Mouse (Mus musculus) hindbrain, embryonic 16.5 days (tissue): ENCODE data around the gene Cep41. TPM values are rescaled to one million over a fixed set of nuclear protein-coding genes. Genes with fewer than 3 reads are reported as not detected.

ENCODE experiments used
- ATAC-seq: fragments of 200-750 bp; cut with Nextera tagmentation; 2 replicates; pipeline ENCODE4 v1.8.0; 2017; ENCODE audit warnings: moderate TSS enrichment, moderate library complexity
- H3K27ac ChIP-seq: fragments of 300-500 bp; sonication (generic); 2 replicates; pipeline ENCODE4 v1.5.1; 2014; ENCODE audit warnings: low read depth, mild to moderate bottlenecking, control low read depth, low read length, moderate library complexity
- H3K27me3 ChIP-seq: fragments of 300-500 bp; sonication (generic); replicated peaks from 2 replicates; pipeline ENCODE4 v1.6.1; 2014; ENCODE audit warnings: low read length; ENCODE audit not compliant: control insufficient read depth, insufficient read depth
- H3K36me3 ChIP-seq: fragments of 300-500 bp; sonication (generic); 2 replicates; pipeline ENCODE4 v1.6.1; 2014; ENCODE audit warnings: mild to moderate bottlenecking, low read length, moderate library complexity, mixed read lengths; ENCODE audit not compliant: control insufficient read depth, insufficient read depth
- H3K4me1 ChIP-seq: fragments of 300-500 bp; sonication (generic); 2 replicates; pipeline ENCODE4 v1.6.1; 2014; ENCODE audit warnings: low read depth, low read length; ENCODE audit not compliant: control insufficient read depth, insufficient read depth
- H3K4me2 ChIP-seq: fragments of 300-500 bp; sonication (generic); 2 replicates; pipeline ENCODE4 v1.6.1; 2014; ENCODE audit warnings: mild to moderate bottlenecking, low read length, control low read depth, moderate library complexity
- H3K4me3 ChIP-seq: fragments of 300-500 bp; sonication (generic); 2 replicates; pipeline ENCODE4 v1.5.1; 2014; ENCODE audit warnings: mild to moderate bottlenecking, low read length, control low read depth, moderate library complexity
- H3K9ac ChIP-seq: fragments of 300-500 bp; sonication (generic); 2 replicates; pipeline ENCODE4 v1.6.1; 2014; ENCODE audit warnings: low read depth, mild to moderate bottlenecking, control low read depth, low read length, moderate library complexity
- H3K9me3 ChIP-seq: fragments of 300-500 bp; sonication (generic); 2 replicates; pipeline ENCODE4 v1.6.1; 2014; ENCODE audit warnings: mild to moderate bottlenecking, low read length, moderate library complexity; ENCODE audit not compliant: control insufficient read depth
- WGBS: fragments of 180-500 bp; shearing (Covaris S2); extraction: QIAGEN DNeasy Blood & Tissue Kit; methylation state at CpG from one replicate; pipeline ENCODE4 v1.1.7; 2014; 5-methylcytosine and 5-hydroxymethylcytosine counted together
- polyA plus RNA-seq: library from polyadenylated mRNA; unstranded; fragments of >200 nt; fragmentation: Nextera tagmentation; extraction: Ambion mirVana; gene quantifications from 2 replicates; pipeline ENCODE4 v1.2.1, GENCODE M21; 2015

Gene Cep41
- polyA plus RNA-seq: 10.4 and 14.1 TPM in 2 replicates

DNA sequence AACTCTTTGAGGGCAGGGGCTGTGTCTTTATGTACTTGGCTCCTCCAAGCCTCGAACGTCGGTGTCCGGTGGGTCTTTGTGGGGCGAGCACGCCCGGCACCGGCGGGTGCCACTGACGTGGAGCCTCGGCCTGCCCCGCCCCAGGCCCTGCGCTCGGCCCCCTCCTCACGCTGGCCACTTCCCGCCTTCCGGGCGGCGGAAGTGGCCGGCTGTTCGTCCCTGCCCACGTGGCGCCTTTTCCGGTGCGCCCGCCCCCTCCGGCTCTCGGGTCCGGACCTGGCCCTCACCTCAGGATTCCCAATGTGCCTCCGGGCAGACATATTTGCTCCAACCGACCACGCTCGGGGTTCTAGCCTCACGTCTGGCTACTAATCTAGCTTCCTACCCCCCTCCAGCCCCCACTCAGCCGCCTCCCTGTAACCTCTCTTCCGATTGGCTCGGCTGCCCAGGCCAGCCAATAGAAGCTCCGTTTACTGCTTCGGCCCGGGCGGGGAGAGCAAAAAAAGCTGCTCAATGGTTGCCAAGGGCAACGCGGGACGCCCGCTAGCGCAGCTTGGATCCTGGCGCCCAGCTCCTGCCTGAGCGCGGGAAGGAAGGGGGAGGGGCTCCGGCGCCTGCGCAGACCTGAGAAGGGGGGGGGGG lies at the start of gene Cep41:
Cep41 (minus strand) TSS at position 400 of the 642 bp plus-strand sequence.
- H3K9ac ChIP-seq: peak within 1 kb of the TSS; percentile 78
- peak within 1 kb of the TSS; percentile 65 for H3K4me3 ChIP-seq
- peak within 1 kb of the TSS; percentile 93 for H3K27ac ChIP-seq
- under 1% methylated on average over 51 of the region's 52 CpGs for WGBS
- peak within 1 kb of the TSS; percentile 75 for H3K4me2 ChIP-seq
- ATAC-seq: peak; percentile 98
- H3K9me3 ChIP-seq: no peaks in the 10 kb centered on the region
- peaks cover 8% of the 10 kb centered on the region; the same call in 1 of the 2 replicates for H3K4me1 ChIP-seq
- H3K36me3 ChIP-seq: no peaks in the 10 kb centered on the region
- no peaks in the 10 kb centered on the region for H3K27me3 ChIP-seq

DNA sequence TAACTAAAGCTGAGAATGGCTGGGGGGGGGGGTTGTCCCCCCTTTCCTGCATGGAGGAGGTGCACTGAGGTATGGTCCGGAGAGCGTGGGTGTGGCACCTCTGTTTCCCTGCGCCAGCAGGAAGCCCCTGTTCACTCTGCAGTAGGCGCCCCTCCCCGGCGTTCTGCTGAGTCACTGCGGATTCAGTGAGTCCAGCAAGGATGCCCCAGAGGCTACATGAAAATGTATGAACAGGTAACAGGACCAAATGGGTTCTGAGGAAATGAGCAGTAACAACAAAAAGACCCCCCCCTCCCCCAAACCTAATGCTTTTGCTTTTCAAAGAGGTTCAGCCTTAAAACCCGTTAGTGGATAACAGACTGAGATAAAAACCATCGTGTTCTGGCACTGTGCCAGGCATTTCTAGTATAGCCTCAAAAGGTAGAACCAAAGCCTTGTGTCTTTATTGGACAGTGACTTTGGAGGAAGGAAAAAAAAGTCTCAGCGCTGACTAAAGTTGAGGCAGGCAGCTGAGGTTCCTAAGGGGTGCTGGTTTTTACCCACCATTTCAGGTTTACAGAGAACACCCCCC lies 45.7 kb upstream of the Cep41 start:
- Histone ChIP-seq H3K36me3 (peaks cover 18% of the 10 kb centered on the region), H3K4me1 (peaks cover 4% of the 10 kb centered on the region; the same call in 1 of the 2 replicates), H3K9me3 (peaks cover 34% of the 10 kb centered on the region), H3K27me3 (no peaks in the 10 kb centered on the region), H3K4me2 (peak overlapping the region; percentile 59), H3K27ac (no peak overlapping the region), H3K9ac (peak overlapping the region; percentile 5; the same call in 1 of the 2 replicates), H3K4me3 (peak overlapping the region; percentile 63)
- no peak for ATAC-seq
- 57% methylated on average over 10 of the region's 10 CpGs for WGBS

DNA sequence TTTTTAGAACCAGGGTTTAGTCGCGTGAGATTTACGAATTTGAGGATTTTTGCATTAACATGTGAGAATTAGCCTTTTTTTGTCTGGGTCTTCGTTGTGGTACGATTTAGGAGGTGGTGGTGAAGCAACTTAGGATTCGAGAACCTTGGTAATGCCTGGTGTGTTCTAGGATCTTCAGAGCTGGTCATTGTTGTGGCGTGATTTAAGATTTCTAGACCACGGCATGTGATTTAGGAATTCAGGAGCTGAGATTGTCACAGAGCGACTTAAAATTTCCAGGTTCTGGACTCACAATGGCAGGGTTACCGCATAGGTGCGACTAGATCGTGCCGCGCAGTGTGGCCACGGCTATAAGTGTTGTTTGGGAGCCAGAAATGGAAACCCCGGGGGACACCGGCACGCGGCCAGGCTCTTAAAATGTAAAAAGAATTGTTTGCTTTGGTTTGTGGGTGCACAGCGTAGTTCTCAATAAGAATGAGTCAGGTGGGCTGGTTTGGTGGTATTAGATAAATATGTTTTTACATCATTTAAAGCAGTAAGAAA lies 45.0 kb upstream of the Cep41 start:
- H3K27me3 ChIP-seq: no peaks in the 10 kb centered on the region
- ATAC-seq: no peak
- peak overlapping the region; percentile 63 for H3K4me3 ChIP-seq
- H3K9ac ChIP-seq: peak overlapping the region; percentile 78
- H3K4me1 ChIP-seq: peaks cover 4% of the 10 kb centered on the region; the same call in 1 of the 2 replicates
- 49% methylated on average over 20 of the region's 20 CpGs for WGBS
- peaks cover 13% of the 10 kb centered on the region for H3K36me3 ChIP-seq
- H3K9me3 ChIP-seq: peaks cover 34% of the 10 kb centered on the region
- peak overlapping the region; percentile 59 for H3K4me2 ChIP-seq
- H3K27ac ChIP-seq: peak overlapping the region; percentile 90

DNA sequence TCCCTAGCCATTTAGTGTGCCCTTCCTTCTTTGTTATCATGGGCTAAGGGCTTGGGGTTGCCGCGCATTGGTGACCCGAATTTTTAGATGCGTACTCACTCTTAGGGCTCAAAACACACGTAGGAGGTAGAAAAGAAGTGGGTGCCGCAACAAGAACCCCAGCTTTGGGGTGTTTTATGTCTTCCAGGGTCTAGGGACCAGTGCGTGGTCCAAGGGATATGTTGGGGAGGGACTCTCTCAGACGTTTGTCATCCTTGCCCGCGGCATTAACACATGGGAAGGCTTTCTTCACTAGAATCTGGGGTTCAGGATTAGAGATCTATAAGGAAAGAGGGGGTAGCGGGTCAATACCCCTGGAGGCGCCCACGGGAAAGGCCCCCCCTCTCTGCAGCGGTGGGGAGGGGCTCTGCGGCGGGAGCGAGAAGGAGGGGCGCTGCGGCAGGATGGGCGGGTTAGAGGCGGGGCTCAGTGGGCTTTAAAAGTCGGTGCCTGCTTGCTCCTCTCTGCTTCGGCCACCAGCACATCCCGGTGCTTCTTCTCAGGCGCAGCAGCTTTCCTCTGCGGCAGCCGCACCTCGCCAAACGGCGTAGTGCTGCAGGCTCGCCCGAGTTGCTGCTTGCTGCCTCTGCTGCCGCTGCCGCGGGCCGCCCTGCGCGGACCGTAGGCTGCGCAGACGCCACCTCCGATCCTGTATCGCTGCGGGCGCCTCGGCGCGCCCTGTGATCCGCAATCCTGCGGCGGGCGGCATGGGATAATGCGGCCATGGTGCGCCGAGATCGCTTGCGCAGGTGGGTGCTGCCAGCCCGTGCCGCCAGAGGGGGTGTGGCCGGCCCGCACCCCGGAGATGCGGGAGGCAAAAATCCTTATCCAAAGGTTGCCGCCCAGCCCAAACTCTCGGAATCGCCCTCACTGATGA lies 44.3 kb upstream of the Cep41 start:
- no peaks in the 10 kb centered on the region for H3K27me3 ChIP-seq
- H3K9ac ChIP-seq: peak overlapping the region; percentile 78
- H3K4me2 ChIP-seq: peak overlapping the region; percentile 59
- peak overlapping the region; percentile 63 for H3K4me3 ChIP-seq
- peaks cover 4% of the 10 kb centered on the region; the same call in 1 of the 2 replicates for H3K4me1 ChIP-seq
- ATAC-seq: peak; percentile 88
- 47% methylated on average over 64 of the region's 66 CpGs for WGBS
- H3K36me3 ChIP-seq: peaks cover 5% of the 10 kb centered on the region
- peak overlapping the region; percentile 90 for H3K27ac ChIP-seq
- H3K9me3 ChIP-seq: peaks cover 34% of the 10 kb centered on the region

DNA sequence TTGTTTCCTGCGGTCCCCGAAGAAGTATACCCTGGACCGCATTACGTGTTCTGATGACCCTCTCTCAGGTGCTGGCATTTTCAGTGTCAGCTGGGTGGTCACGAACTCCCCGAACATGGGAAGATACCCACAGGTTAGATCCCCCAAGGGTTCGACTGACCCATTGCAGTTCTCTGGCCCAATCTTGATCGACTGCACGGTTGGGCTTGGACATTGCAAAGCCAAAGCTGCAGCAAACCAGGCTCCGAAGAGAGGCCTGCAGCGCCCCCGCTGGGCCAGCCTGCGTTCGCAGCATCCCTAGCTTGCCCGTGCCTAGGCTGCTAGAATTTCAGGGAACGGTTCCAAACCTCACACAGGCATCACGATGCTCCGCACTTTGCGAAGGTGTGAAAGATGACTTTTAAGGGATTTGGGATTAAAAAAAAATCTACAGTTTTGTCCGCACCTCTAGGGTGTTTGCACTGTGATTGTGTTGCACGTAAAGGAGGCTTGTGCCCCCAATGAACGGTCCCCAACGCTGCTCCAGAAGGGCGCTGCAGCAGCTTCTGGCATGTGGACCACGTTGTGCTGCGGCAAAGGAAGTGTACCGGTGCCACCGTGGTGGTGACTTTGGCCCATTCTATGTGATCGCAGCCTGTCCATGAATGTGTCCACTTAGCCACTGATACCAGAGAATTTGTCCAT lies 43.5 kb upstream of the Cep41 start:
- Histone ChIP-seq H3K4me1 (peaks cover 4% of the 10 kb centered on the region; the same call in 1 of the 2 replicates), H3K9ac (peak overlapping the region; percentile 68), H3K27ac (peak overlapping the region; percentile 72), H3K4me3 (peak overlapping the region; percentile 63), H3K9me3 (peaks cover 34% of the 10 kb centered on the region), H3K27me3 (no peaks in the 10 kb centered on the region), H3K36me3 (no peaks in the 10 kb centered on the region), H3K4me2 (peak overlapping the region; percentile 59)
- peak; percentile 87 for ATAC-seq
- WGBS: 54% methylated on average over 29 of the region's 29 CpGs

DNA sequence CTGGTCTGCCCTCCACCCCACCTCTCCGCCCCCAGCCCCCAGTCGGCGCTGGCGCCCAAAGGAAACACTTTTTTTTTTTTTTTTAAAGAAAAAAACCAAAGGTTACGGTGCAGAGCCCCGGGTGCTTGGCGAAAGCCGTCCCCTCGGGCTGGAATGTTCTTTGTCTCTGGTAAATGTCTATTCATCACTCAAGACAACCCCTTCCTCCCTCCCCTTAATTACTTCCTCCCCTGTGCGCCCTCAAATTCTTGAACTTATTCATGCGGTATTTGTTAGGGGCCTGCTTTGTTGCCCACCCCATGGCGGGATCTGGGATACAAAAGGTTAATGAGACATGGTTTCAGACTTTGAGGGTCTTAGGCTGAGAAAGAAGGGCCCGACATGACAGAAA lies 42.8 kb upstream of the Cep41 start:
- WGBS: 54% methylated on average over 13 of the region's 13 CpGs
- Histone ChIP-seq H3K9me3 (peaks cover 34% of the 10 kb centered on the region), H3K27me3 (no peaks in the 10 kb centered on the region), H3K9ac (no peak overlapping the region), H3K36me3 (no peaks in the 10 kb centered on the region), H3K4me1 (peaks cover 4% of the 10 kb centered on the region; the same call in 1 of the 2 replicates), H3K4me2 (peak overlapping the region; percentile 18; the same call in 1 of the 2 replicates), H3K4me3 (no peak overlapping the region), H3K27ac (peak overlapping the region; percentile 41)
- ATAC-seq: no peak

DNA sequence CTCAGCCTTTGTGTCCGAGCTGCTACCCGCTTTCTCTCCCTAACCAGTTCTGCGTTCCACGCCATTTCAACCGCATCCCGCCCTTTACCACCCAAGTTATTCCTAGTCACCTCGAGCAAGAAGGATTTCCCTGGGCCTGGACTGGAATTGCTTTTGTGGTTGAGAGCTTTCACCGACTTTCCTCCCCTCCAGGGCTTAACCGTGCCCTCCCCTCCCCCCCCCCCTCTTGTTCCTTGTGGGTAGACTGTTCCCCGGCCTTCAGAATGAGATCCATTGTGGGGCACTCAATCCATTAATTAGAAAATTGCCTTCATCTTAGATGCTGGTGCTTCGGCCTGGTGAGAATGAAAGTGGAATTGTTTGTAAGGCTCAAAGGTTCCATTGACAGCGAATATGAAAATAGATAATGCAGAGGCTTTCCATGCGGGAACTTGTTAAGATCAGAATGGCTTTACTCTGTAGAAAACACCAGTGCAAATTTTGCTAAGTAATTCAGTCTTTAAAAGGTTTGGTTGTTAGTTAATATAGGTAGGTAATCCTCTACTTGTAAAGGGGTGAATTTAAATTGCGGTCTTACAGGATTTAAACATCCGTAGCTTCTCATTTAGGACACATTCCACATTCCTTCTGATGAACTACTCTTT lies 42.3 kb upstream of the Cep41 start:
- H3K9ac ChIP-seq: peak overlapping the region; percentile 20; the same call in 1 of the 2 replicates

More for the DNA sequence above, 42.3 kb upstream of the Cep41 start:
- WGBS: 51% methylated on average over 15 of the region's 15 CpGs
- H3K4me3 ChIP-seq: peak overlapping the region; percentile 13; the same call in 1 of the 2 replicates
- ATAC-seq: no peak
- peak overlapping the region; percentile 25 for H3K4me2 ChIP-seq
- no peaks in the 10 kb centered on the region for H3K36me3 ChIP-seq
- H3K9me3 ChIP-seq: peaks cover 34% of the 10 kb centered on the region
- H3K27me3 ChIP-seq: no peaks in the 10 kb centered on the region
- H3K4me1 ChIP-seq: peaks cover 4% of the 10 kb centered on the region; the same call in 1 of the 2 replicates
- H3K27ac ChIP-seq: peak overlapping the region; percentile 54
